Mouse (Mus musculus) cortical plate, adult 2 months (tissue): ENCODE measurements at regions not wholly inside any gene's neighbourhood (a gene's known extent, or its start where the extent isn't known, plus 50 kb on each side); places are given as distances from the start of the nearest gene placed in this dataset.

Source experiments
- CTCF ChIP-seq: fragments of 200-500 bp; IDR thresholded peaks from 2 replicates; pipeline ENCODE4 v1.5.1; 2011; ENCODE audit warnings: mild to moderate bottlenecking, control low read depth, low read length; ENCODE audit not compliant: insufficient read depth; ENCODE audit errors: extremely low read depth
- POLR2A ChIP-seq: fragments of 200-500 bp; IDR thresholded peaks from 2 replicates; pipeline ENCODE4 v1.6.1; 2011; ENCODE audit warnings: mild to moderate bottlenecking, low read length, control low read depth; ENCODE audit not compliant: insufficient read depth; ENCODE audit errors: extremely low read depth

DNA sequence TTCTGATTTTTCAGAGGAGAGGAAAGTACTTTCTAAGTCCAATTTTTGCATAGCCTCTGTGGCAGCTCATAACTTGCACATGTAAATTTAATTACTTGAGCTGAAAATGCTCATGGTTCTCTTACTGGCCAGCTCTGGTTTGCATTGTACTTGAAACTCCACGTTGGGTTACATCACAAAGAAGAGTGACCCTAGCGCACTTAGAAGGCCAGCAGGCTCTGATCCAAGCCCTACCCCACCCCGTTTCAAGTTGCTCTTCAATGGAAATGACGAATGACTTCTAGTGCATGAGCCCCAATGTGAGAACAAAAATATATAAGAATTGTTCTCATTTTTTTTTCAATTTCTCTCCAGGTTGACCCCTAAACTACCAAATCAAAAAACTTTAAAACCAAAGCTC lies 454.1 kb upstream of the Gm765 start:
- no peak for TF ChIP-seq CTCF
- TF ChIP-seq POLR2A, result no peak
